Mouse (Mus musculus) c-Kit-positive CD71-negative TER-119-negative erythroid progenitor cells, embryonic 14.5 days (primary cell): ENCODE results near the gene Nfkb2.

Source experiments
- DNase-seq: peaks from one replicate; pipeline ENCODE4 v3.0.0-alpha.2; 2013; ENCODE audit warnings: low read depth

The Nfkb2 gene

GRCm38 (mm10) chr19:46344710-46345419, 40.7 kb downstream of the Nfkb2 start:
- no peak for DNase-seq

DNA sequence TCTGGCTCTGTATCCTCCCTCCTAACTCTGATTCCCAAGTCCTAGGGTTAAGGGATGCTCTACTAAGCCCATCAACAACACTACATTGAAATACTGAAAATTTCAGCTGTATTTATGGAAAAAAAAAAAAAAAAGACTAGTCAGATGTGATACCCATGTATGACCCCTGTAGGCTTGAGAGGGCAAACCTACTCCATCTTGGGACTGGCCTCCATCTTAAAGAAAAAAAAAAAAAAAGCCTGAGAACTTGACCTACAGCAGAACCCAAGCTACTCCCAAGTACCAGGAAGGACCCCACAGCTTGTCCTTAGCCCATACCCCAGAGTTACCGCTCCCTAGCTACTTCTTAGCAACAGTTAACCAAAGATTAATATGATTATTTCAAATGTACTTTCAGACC, 43.0 kb downstream of the Nfkb2 start:
- no peak for DNase-seq

GRCm38 (mm10) chr19:46347936-46348668, 44.0 kb downstream of the Nfkb2 start:
- no peak for DNase-seq

DNA sequence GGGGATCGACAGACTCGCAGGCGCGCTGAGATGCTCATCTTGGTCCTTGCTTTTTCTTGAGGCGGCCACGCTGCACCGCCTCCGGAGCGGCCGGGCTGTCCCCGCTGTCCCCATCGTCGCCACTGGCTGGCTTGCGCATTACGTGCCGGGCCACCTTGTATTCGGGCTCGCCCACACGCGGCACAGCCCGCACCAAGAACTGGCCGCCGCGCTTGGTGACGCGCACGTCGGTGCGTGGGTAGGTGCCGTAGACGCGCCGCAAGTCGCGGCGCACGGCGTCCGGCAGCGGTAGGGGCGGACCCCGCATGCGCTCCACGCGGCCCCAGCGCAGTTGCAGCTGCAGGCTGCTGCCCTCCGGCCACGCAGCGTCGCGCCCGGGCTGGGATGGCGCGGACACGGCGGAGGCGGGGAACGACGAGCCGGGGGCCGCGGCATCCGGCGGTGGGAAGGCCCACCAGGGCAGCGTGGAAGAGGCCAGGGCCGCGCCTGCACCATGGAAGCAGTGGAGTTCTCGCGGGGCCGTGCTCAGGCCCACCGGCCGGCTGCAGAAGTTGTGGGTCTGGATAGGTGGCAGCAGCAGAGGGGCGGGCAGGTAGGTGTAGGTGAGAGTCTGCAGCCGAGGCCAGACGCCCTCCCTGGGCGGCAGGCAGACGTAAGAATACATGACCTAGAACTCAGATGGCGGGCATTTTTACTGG, 44.8 kb downstream of the Nfkb2 start:
- no peak for DNase-seq

DNA sequence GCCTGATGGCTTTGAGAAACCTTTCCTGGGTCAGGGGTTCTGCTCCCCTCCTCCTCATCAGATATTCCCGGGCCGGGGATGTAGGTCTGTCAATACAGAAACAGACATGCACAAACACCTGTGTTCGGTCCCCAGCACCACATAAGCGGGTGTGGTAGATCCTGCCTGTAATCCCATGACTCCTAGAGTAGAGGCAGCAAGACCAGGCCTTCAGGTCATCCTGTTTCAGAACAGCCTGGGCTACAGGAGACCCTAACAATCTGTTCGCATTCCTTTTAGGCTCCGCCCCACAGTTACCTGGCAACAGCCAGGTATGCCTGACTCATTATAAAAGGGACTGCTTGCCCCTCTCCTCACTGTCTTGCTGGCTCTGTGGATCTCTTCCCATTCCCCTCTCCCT, 45.4 kb downstream of the Nfkb2 start:
- DNase-seq, result no peak

GRCm38 (mm10) chr19:46350168-46350932, 46.2 kb downstream of the Nfkb2 start, which contains the start of gene 2310034G01Rik:
TSS of gene 2310034G01Rik (minus strand) at chr19:46350302.
- no peak for DNase-seq

- DNase-seq, result peak; percentile 66
Measured at GRCm38 (mm10) chr19:46356701-46357138, 52.6 kb downstream of the Nfkb2 start.

- no peak for DNase-seq
Measured at GRCm38 (mm10) chr19:46357344-46358280, 53.5 kb downstream of the Nfkb2 start.

GRCm38 (mm10) chr19:46358381-46358780, 54.3 kb downstream of the Nfkb2 start:
- DNase-seq, result no peak
